Mouse (Mus musculus): ENCODE results near the gene Rdh16f1. TPM values are rescaled to one million over a fixed set of nuclear protein-coding genes. Genes with fewer than 3 reads are reported as not detected.

The Rdh16f1 gene
- polyA plus RNA-seq, 2 experiments, result 0.03 to 0.11 TPM

DNA sequence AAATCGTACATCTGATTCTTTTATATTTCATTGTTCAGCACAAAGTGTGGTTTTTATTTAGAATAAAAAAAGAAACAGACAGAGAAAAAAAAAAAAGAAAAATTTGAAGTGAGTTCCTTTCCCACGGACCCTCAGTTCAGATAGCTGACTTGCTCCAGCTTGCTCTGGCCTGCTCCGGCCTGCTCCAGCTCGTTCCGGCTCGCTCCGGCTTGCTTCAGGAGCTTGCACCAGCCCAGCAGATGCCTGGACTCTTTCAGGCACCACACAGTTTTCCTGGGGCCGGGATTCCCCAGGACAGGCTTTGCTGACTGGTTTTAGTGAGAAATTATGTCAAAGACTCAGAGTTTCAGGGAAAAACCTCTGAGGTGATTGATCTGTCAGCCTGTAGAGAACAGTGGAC lies 12.3 kb upstream of the Rdh16f1 start:
- H3K27me3 ChIP-seq (ENCODE audit: control insufficient read depth, insufficient read depth, low read length), result no peaks in the 10 kb centered on the region
- peaks cover 15% of the 10 kb centered on the region for H3K36me3 ChIP-seq (replicated peaks; ENCODE audit: control insufficient read depth, insufficient read depth, low read depth)
- no peak for TF ChIP-seq EP300 (IDR thresholded peaks at IDR 0.05; ENCODE audit: low read depth)
- no peak for TF ChIP-seq CTCF (IDR thresholded peaks at IDR 0.05; ENCODE audit: low read depth)
- 73% methylated on average over 8 of the region's 8 CpGs for WGBS (ENCODE audit: insufficient replicate concordance)
- peaks cover 0 to 15% of the 10 kb centered on the region in 2 experiments; a peak in 1 of 4 replicates for H3K4me1 ChIP-seq (replicated peaks; ENCODE audit: control insufficient read depth in 2 of 2, insufficient read depth in 2 of 2, low read length in 1 of 2)
- H3K9ac ChIP-seq (replicated peaks), result no peak overlapping the region
- no peak overlapping the region for H3K4me2 ChIP-seq (ENCODE audit: low read depth)
- DNase-seq (ENCODE audit: low read depth in 3 of 3, low spot score in 3 of 3) (no peak), ATAC-seq (ENCODE audit: insufficient read depth) (no peak)
- H3K27ac ChIP-seq, result no peak overlapping the region
- no peaks in the 10 kb centered on the region for H3K9me3 ChIP-seq (ENCODE audit: control insufficient read depth, low read length)
- H3K4me3 ChIP-seq (ENCODE audit: insufficient read depth in 1 of 2, low read depth in 2 of 2, low read length in 2 of 2), result no peak overlapping the region

DNA sequence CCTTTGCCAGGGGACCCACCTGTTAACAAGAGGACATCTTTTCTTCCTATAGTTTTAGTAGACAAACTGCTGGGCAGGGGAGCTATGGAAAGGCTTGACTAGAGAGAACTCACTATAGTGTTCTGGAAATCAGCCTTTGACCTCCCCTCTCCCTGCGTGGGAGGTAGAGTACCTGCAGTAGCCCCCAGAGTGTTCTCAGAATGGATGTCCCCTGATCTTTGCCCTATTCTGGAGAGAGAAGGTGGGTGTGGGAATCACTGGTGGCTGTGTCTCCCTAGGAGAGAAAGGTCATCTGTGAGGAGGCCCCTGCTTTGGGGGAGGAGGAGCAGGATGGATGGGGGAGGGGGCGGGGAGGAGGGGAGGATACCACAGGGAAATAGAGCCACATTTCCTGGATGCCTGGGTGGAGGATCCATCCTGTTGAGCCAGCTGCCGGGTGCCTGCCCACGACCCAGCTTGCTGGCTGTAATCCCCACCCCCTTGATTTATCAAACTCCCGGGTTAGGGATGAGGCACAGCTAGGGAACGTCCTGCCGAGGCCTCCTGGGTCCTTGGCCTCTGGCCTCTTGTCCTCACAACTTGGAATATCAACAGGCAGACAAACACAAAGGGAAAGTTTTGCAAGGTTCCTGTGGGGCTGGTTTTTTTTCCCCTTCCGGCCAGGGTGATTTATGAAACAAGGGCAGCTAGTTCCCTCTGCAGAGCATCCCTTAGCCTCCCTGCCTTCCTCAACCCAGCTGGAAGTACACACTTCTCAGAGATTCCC lies 10.6 kb upstream of the Rdh16f1 start:
- no peak overlapping the region for H3K9ac ChIP-seq (replicated peaks)
- TF ChIP-seq EP300 (IDR thresholded peaks at IDR 0.05; ENCODE audit: low read depth) (no peak), CTCF (IDR thresholded peaks at IDR 0.05; ENCODE audit: low read depth) (no peak)
- 21% methylated on average over 8 of the region's 8 CpGs for whole genome bisulfite sequencing (ENCODE audit: insufficient replicate concordance)
- H3K36me3 ChIP-seq (replicated peaks; ENCODE audit: control insufficient read depth, insufficient read depth, low read depth), result peaks cover 2% of the 10 kb centered on the region
- H3K4me1 ChIP-seq (replicated peaks; ENCODE audit: control insufficient read depth in 2 of 2, insufficient read depth in 2 of 2, low read length in 1 of 2), result peaks cover 0 to 17% of the 10 kb centered on the region in 2 experiments; a peak in 1 of 4 replicates
- ATAC-seq (ENCODE audit: insufficient read depth), result peak; percentile 50
- no peaks in the 10 kb centered on the region for H3K27me3 ChIP-seq (ENCODE audit: control insufficient read depth, insufficient read depth, low read length)
- H3K27ac ChIP-seq, result no peak overlapping the region
- H3K4me2 ChIP-seq (ENCODE audit: low read depth), result peak overlapping the region; percentile 23
- H3K9me3 ChIP-seq (ENCODE audit: control insufficient read depth, low read length), result no peaks in the 10 kb centered on the region
- no peak for DNase-seq (ENCODE audit: low read depth in 3 of 3, low spot score in 3 of 3)
- H3K4me3 ChIP-seq (ENCODE audit: insufficient read depth in 1 of 2, low read depth in 2 of 2, low read length in 2 of 2), result no peak overlapping the region

DNA sequence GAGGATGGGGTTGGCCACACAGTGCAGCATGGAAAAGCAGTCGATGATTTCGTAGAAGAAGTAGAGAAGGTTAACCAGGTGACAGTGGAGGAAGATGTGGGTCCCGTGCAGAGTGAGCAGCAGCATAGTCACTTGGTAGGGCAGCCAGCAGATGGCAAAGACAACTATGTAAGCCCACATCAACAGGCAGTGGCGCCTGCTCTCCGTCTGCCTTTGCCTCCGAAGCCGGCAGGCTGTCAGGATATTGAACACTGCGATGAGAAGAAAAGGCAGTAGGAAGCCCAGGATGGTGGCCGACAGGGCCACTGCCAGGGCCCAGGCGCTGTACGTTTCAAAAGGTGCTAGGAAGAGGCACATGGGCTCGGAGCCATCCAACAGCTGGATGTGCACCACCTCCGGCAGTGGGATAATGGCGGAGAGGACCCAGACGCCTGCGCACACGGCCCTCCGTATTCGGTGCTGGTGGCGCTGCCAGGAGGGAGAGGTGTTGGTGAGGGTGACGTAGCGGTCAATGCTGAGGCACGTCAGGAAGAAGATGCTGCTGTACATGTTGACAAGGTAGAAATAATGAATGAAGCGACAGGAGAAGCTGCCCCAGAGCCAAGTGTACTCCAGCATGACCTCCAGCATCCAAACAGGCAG lies 9.3 kb upstream of the Rdh16f1 start:
- DNase-seq (ENCODE audit: low read depth in 3 of 3, low spot score in 3 of 3), result no peak

DNA sequence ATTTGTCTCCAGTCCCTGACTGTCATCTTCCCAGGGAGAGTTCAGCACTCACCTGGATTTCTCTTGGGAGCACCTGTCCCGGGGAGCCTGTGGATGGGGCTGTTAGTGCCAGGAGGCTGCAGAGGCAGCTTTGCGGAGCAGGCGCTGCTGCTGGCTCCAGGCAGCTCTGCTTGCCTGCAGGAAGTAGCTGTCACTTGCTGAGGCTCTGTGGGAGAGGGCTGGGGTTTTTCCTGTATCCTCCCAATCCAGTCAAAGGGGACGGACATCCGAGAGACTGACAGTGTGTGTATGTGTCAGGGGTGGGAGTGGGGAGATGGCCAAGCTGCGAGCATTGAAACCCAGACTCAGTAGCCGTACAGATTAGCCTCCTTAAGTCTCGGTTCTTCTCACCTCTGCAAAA lies 8.0 kb upstream of the Rdh16f1 start, which contains the start of gene Gpr182:
Gpr182 (minus strand) TSS at position 185 of the 400 bp plus-strand sequence.
- peak within 1 kb of the TSS; percentile 18 to 38; a peak in 3 of 4 replicates for H3K4me3 ChIP-seq (ENCODE audit: insufficient read depth in 1 of 2, low read depth in 2 of 2, low read length in 2 of 2)
- no peak for DNase-seq (ENCODE audit: low read depth in 3 of 3, low spot score in 3 of 3)
- H3K27me3 ChIP-seq (ENCODE audit: control insufficient read depth, insufficient read depth, low read length), result no peaks in the 10 kb centered on the region
- peaks cover 10 to 30% of the 10 kb centered on the region in 2 experiments for H3K4me1 ChIP-seq (replicated peaks; ENCODE audit: control insufficient read depth in 2 of 2, insufficient read depth in 2 of 2, low read length in 1 of 2)
- WGBS (ENCODE audit: insufficient replicate concordance), result 28% methylated on average over 8 of the region's 8 CpGs
- peak within 1 kb of the TSS; percentile 29 for H3K4me2 ChIP-seq (ENCODE audit: low read depth)
- TF ChIP-seq EP300 (IDR thresholded peaks at IDR 0.05; ENCODE audit: low read depth), result no peak
- no peak for TF ChIP-seq CTCF (IDR thresholded peaks at IDR 0.05; ENCODE audit: low read depth)
- H3K27ac ChIP-seq, result no peak within 1 kb of the TSS
- H3K9ac ChIP-seq (replicated peaks), result no peak within 1 kb of the TSS
- no peak for ATAC-seq (ENCODE audit: insufficient read depth)
- H3K36me3 ChIP-seq (replicated peaks; ENCODE audit: control insufficient read depth, insufficient read depth, low read depth), result no peaks in the 10 kb centered on the region; the same call in 1 of the 2 replicates
- H3K9me3 ChIP-seq (ENCODE audit: control insufficient read depth, low read length), result no peaks in the 10 kb centered on the region

More for the DNA sequence above, 9.3 kb upstream of the Rdh16f1 start:
- Histone ChIP-seq H3K4me2 (ENCODE audit: low read depth) (peak overlapping the region; percentile 23; the same call in 1 of the 2 replicates), H3K4me3 (ENCODE audit: insufficient read depth in 1 of 2, low read depth in 2 of 2, low read length in 2 of 2) (peak overlapping the region; percentile 22 to 38; a peak in 3 of 4 replicates), H3K27ac (no peak overlapping the region), H3K27me3 (ENCODE audit: control insufficient read depth, insufficient read depth, low read length) (no peaks in the 10 kb centered on the region), H3K9me3 (ENCODE audit: control insufficient read depth, low read length) (no peaks in the 10 kb centered on the region), H3K36me3 (replicated peaks; ENCODE audit: control insufficient read depth, insufficient read depth, low read depth) (no peaks in the 10 kb centered on the region; the same call in 1 of the 2 replicates), H3K9ac (replicated peaks) (no peak overlapping the region), H3K4me1 (replicated peaks; ENCODE audit: control insufficient read depth in 2 of 2, insufficient read depth in 2 of 2, low read length in 1 of 2) (peaks cover 5 to 26% of the 10 kb centered on the region in 2 experiments)
- TF ChIP-seq EP300 (IDR thresholded peaks at IDR 0.05; ENCODE audit: low read depth) (no peak), CTCF (IDR thresholded peaks at IDR 0.05; ENCODE audit: low read depth) (no peak)
- no peak for ATAC-seq (ENCODE audit: insufficient read depth)
- WGBS (ENCODE audit: insufficient replicate concordance), result 52% methylated on average over 24 of the region's 24 CpGs
